Mouse (Mus musculus): Measurements from ENCODE around the gene Ift43. TPM values are rescaled to one million over a fixed set of nuclear protein-coding genes. Genes with fewer than 3 reads are reported as not detected.

Gene Ift43
- polyA plus RNA-seq, 1 experiment from 2014 or later: 53.2 TPM

DNA sequence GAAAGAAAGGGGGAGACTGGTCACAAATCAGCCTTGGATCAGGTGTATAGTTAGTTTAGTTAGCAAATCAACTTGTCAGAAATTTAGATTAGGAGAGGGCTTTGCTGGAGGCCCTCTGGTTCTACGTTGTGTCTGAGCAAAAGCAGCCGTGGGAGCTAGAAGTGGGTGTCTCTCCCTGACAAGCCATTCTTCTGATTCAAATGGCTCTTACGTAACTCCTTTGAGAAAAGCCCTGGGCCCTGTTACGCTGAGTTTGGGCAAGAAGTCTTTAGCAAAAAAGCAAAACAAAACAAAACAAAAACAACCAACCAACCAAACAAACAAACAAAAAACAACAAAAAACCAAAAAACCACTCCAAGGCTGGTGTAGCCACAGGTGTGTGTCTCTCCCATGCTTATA lies 8.4 kb downstream of the Ift43 start:
- 64% methylated on average over 4 of the region's 4 CpGs for whole genome bisulfite sequencing
- ATAC-seq (ENCODE audit: low FRiP score): no peak
- H3K27ac ChIP-seq: no peak overlapping the region

GRCm38 (mm10) chr12:86091601-86092132 lies 9.3 kb downstream of the Ift43 start:
- ATAC-seq (ENCODE audit: low FRiP score) (no peak), DNase-seq (ENCODE audit: low spot score) (no peak)
- H3K9ac ChIP-seq: no peak overlapping the region
- H3K27ac ChIP-seq: no peak overlapping the region
- no peaks in the 10 kb centered on the region for H3K27me3 ChIP-seq (ENCODE audit: control insufficient read depth, insufficient read depth, low read length)
- H3K4me3 ChIP-seq (replicated peaks; ENCODE audit: low read length): no peak overlapping the region
- H3K9me3 ChIP-seq (ENCODE audit: control insufficient read depth, low read length): no peaks in the 10 kb centered on the region
- H3K36me3 ChIP-seq (replicated peaks; ENCODE audit: control insufficient read depth, insufficient read depth): peaks cover 27% of the 10 kb centered on the region
- WGBS: 46% methylated on average over 18 of the region's 18 CpGs
- no peak overlapping the region for H3K4me2 ChIP-seq (replicated peaks)
- no peaks in the 10 kb centered on the region; the same call in 1 of the 2 replicates for H3K4me1 ChIP-seq (replicated peaks; ENCODE audit: control insufficient read depth, insufficient read depth, low read length)

More for the DNA sequence above, 8.4 kb downstream of the Ift43 start:
- H3K4me2 ChIP-seq (replicated peaks): no peak overlapping the region
- no peak for DNase-seq (ENCODE audit: low spot score)
- H3K9ac ChIP-seq: no peak overlapping the region
- no peak overlapping the region for H3K4me3 ChIP-seq (replicated peaks; ENCODE audit: low read length)
- H3K4me1 ChIP-seq (replicated peaks; ENCODE audit: control insufficient read depth, insufficient read depth, low read length): no peaks in the 10 kb centered on the region; the same call in 1 of the 2 replicates
- H3K36me3 ChIP-seq (replicated peaks; ENCODE audit: control insufficient read depth, insufficient read depth): peaks cover 34% of the 10 kb centered on the region
- H3K27me3 ChIP-seq (ENCODE audit: control insufficient read depth, insufficient read depth, low read length): no peaks in the 10 kb centered on the region
- no peaks in the 10 kb centered on the region for H3K9me3 ChIP-seq (ENCODE audit: control insufficient read depth, low read length)

DNA sequence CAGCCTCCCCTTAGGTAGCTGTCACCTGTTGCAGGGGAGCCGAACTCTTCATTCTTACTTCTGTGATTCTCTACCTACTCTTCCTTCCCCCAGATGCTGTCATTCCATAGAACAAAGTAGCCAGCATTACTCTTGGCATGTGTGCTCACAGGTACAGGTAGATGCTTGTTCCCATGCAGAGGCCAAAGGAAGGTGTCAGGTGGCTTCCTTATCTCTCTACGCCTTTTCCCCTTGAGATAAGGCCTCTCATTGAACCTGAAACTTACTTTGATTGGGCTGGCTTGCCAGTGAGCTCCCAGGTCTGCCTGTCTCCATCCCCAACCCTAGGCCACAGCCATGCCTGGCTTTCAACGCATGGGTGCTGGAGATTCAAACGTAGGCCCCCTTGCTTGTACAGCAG lies 11.7 kb downstream of the Ift43 start:
- Histone ChIP-seq H3K4me1 (replicated peaks; ENCODE audit: control insufficient read depth, insufficient read depth, low read length) (no peaks in the 10 kb centered on the region; the same call in 1 of the 2 replicates), H3K36me3 (replicated peaks; ENCODE audit: control insufficient read depth, insufficient read depth) (peaks cover 20% of the 10 kb centered on the region), H3K27me3 (ENCODE audit: control insufficient read depth, insufficient read depth, low read length) (no peaks in the 10 kb centered on the region), H3K4me3 (replicated peaks; ENCODE audit: low read length) (no peak overlapping the region), H3K9me3 (ENCODE audit: control insufficient read depth, low read length) (no peaks in the 10 kb centered on the region), H3K4me2 (replicated peaks) (no peak overlapping the region), H3K27ac (no peak overlapping the region), H3K9ac (no peak overlapping the region)
- DNase-seq (ENCODE audit: low spot score) (no peak), ATAC-seq (ENCODE audit: low FRiP score) (no peak)
- 98% methylated on average over 4 of the region's 4 CpGs for WGBS

GRCm38 (mm10) chr12:86095806-86096205 lies 13.5 kb downstream of the Ift43 start:
- no peak for DNase-seq (ENCODE audit: low spot score)

GRCm38 (mm10) chr12:86097781-86098180 lies 15.4 kb downstream of the Ift43 start:
- H3K4me3 ChIP-seq (replicated peaks; ENCODE audit: low read length): no peak overlapping the region
- H3K4me1 ChIP-seq (replicated peaks; ENCODE audit: control insufficient read depth, insufficient read depth, low read length): 0 out of 2 replicates have a peak, but pooled peaks cover 2% of the 10 kb centered on the region
- no peaks in the 10 kb centered on the region for H3K9me3 ChIP-seq (ENCODE audit: control insufficient read depth, low read length)
- DNase-seq (ENCODE audit: low spot score) (no peak), ATAC-seq (ENCODE audit: low FRiP score) (no peak)
- H3K27me3 ChIP-seq (ENCODE audit: control insufficient read depth, insufficient read depth, low read length): no peaks in the 10 kb centered on the region
- H3K4me2 ChIP-seq (replicated peaks): no peak overlapping the region
- no peak overlapping the region for H3K9ac ChIP-seq
- WGBS: 73% methylated on average over 11 of the region's 11 CpGs
- H3K36me3 ChIP-seq (replicated peaks; ENCODE audit: control insufficient read depth, insufficient read depth): 0 out of 2 replicates have a peak, but pooled peaks cover 11% of the 10 kb centered on the region
- H3K27ac ChIP-seq: no peak overlapping the region

More at GRCm38 (mm10) chr12:86095806-86096205, 13.5 kb downstream of the Ift43 start:
- no peaks in the 10 kb centered on the region for H3K27me3 ChIP-seq (ENCODE audit: control insufficient read depth, insufficient read depth, low read length)
- no peak overlapping the region for H3K4me3 ChIP-seq (replicated peaks; ENCODE audit: low read length)
- no peak overlapping the region for H3K27ac ChIP-seq
- no peaks in the 10 kb centered on the region; the same call in 1 of the 2 replicates for H3K4me1 ChIP-seq (replicated peaks; ENCODE audit: control insufficient read depth, insufficient read depth, low read length)
- no peak overlapping the region for H3K9ac ChIP-seq
- no peaks in the 10 kb centered on the region for H3K9me3 ChIP-seq (ENCODE audit: control insufficient read depth, low read length)
- no peak overlapping the region for H3K4me2 ChIP-seq (replicated peaks)
- WGBS: 97% methylated on average over 4 of the region's 4 CpGs
- H3K36me3 ChIP-seq (replicated peaks; ENCODE audit: control insufficient read depth, insufficient read depth): peaks cover 16% of the 10 kb centered on the region; the same call in 1 of the 2 replicates
- no peak for ATAC-seq (ENCODE audit: low FRiP score)

DNA sequence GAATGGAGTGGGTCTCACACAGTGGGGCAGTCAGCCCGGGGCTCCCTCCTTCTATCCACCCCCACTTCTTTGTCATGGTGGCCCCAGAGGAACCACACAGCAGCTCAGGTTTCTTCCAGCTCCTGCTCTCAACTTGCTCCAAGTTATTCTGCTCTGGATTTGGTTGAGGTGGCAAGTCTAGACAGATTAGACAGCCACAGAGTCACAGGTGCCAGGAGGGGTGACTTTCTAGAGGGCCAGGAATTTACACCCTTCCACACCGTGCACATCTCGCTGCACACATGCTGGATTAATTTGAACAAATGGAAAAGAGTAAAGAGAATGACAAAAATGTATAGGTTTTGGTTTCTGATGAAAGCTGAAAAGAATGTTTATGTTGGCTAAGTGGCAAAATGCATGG lies 18.4 kb downstream of the Ift43 start:
- no peak overlapping the region for H3K27ac ChIP-seq
- ATAC-seq (ENCODE audit: low FRiP score): no peak
- no peaks in the 10 kb centered on the region for H3K9me3 ChIP-seq (ENCODE audit: control insufficient read depth, low read length)
- peaks cover 13% of the 10 kb centered on the region for H3K4me1 ChIP-seq (replicated peaks; ENCODE audit: control insufficient read depth, insufficient read depth, low read length)
- H3K27me3 ChIP-seq (ENCODE audit: control insufficient read depth, insufficient read depth, low read length): no peaks in the 10 kb centered on the region
- H3K4me3 ChIP-seq (replicated peaks; ENCODE audit: low read length): no peak overlapping the region
- no peak overlapping the region for H3K9ac ChIP-seq
- WGBS: 92% methylated on average over 3 of the region's 3 CpGs
- no peak for DNase-seq (ENCODE audit: low spot score)
- no peak overlapping the region for H3K4me2 ChIP-seq (replicated peaks)
- H3K36me3 ChIP-seq (replicated peaks; ENCODE audit: control insufficient read depth, insufficient read depth): 0 out of 2 replicates have a peak, but pooled peaks cover 8% of the 10 kb centered on the region

GRCm38 (mm10) chr12:86102686-86103085 lies 20.3 kb downstream of the Ift43 start:
- H3K4me1 ChIP-seq (replicated peaks; ENCODE audit: control insufficient read depth, insufficient read depth, low read length): peaks cover 13% of the 10 kb centered on the region
- H3K27me3 ChIP-seq (ENCODE audit: control insufficient read depth, insufficient read depth, low read length): no peaks in the 10 kb centered on the region
- H3K27ac ChIP-seq: no peak overlapping the region
- 73% methylated on average over 8 of the region's 8 CpGs for WGBS
- 0 out of 2 replicates have a peak, but pooled peaks cover 8% of the 10 kb centered on the region for H3K36me3 ChIP-seq (replicated peaks; ENCODE audit: control insufficient read depth, insufficient read depth)
- no peak overlapping the region for H3K9ac ChIP-seq
- no peak for ATAC-seq (ENCODE audit: low FRiP score)
- DNase-seq (ENCODE audit: low spot score): no peak
- H3K9me3 ChIP-seq (ENCODE audit: control insufficient read depth, low read length): no peaks in the 10 kb centered on the region
- no peak overlapping the region for H3K4me3 ChIP-seq (replicated peaks; ENCODE audit: low read length)
- H3K4me2 ChIP-seq (replicated peaks): no peak overlapping the region

GRCm38 (mm10) chr12:86103391-86103790 lies 21.1 kb downstream of the Ift43 start:
- H3K4me1 ChIP-seq (replicated peaks; ENCODE audit: control insufficient read depth, insufficient read depth, low read length): peaks cover 13% of the 10 kb centered on the region
- ATAC-seq (ENCODE audit: low FRiP score) (no peak), DNase-seq (ENCODE audit: low spot score) (no peak)
- 21% methylated on average over 11 of the region's 11 CpGs for WGBS
- H3K4me3 ChIP-seq (replicated peaks; ENCODE audit: low read length): no peak overlapping the region
- no peak overlapping the region; the same call in 1 of the 2 replicates for H3K27ac ChIP-seq
- H3K9me3 ChIP-seq (ENCODE audit: control insufficient read depth, low read length): no peaks in the 10 kb centered on the region
- H3K36me3 ChIP-seq (replicated peaks; ENCODE audit: control insufficient read depth, insufficient read depth): 0 out of 2 replicates have a peak, but pooled peaks cover 8% of the 10 kb centered on the region
- H3K9ac ChIP-seq: 0 out of 2 replicates have a peak overlapping the region, but pooled peaks have one; percentile 13
- no peaks in the 10 kb centered on the region for H3K27me3 ChIP-seq (ENCODE audit: control insufficient read depth, insufficient read depth, low read length)
- no peak overlapping the region for H3K4me2 ChIP-seq (replicated peaks)

DNA sequence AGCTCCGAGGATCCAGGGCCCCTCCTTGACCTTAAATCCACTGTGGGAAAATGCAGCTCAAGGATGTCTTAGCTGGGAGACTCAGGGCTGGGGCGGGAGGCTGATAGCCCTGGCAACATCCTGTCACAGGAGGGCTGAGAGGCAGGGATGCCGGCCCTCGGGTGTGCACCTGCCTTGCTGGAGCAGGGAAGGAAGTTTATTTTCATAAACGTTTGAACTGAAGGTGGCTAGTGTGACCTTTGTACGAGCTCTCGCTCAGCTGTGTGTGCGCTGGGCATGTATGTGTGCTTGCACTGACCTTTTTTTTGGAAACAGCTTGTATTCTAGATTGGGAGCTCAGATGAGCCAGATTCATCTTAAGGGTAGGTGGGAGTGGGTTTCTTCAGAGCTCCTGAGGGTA lies 21.5 kb downstream of the Ift43 start:
- Histone ChIP-seq H3K27me3 (ENCODE audit: control insufficient read depth, insufficient read depth, low read length) (no peaks in the 10 kb centered on the region), H3K27ac (no peak overlapping the region), H3K36me3 (replicated peaks; ENCODE audit: control insufficient read depth, insufficient read depth) (0 out of 2 replicates have a peak, but pooled peaks cover 8% of the 10 kb centered on the region), H3K9ac (0 out of 2 replicates have a peak overlapping the region, but pooled peaks have one; percentile 13), H3K9me3 (ENCODE audit: control insufficient read depth, low read length) (no peaks in the 10 kb centered on the region), H3K4me3 (replicated peaks; ENCODE audit: low read length) (no peak overlapping the region), H3K4me1 (replicated peaks; ENCODE audit: control insufficient read depth, insufficient read depth, low read length) (peaks cover 13% of the 10 kb centered on the region), H3K4me2 (replicated peaks) (no peak overlapping the region)
- WGBS: 44% methylated on average over 8 of the region's 8 CpGs
- DNase-seq (ENCODE audit: low spot score): no peak
- ATAC-seq (ENCODE audit: low FRiP score): no peak

Data from hindbrain, embryonic 14.5 days (tissue).